Mouse (Mus musculus) right cerebral cortex, postnatal 10 days (tissue): Measurements from ENCODE around the gene Tlr8.
"Not testable (repeated sequence)": the region's sequence is repeated elsewhere in the genome, so short reads cannot be mapped to it uniquely, and the experiment has no call there.

ENCODE experiments used
- DNase-seq, 2 experiments: peaks; one replicate each; pipeline ENCODE4 v3.0.0; 2021; ENCODE audit warnings: low spot score in 2 of 2

The Tlr8 gene

GRCm38 (mm10) chrX:167264086-167264485, at the start of gene Tlr8:
Gene Tlr8, minus strand, starts transcription at chrX:167264329.
- no peak for DNase-seq

GRCm38 (mm10) chrX:167302061-167302460, 37.9 kb upstream of the Tlr8 start:
- DNase-seq = not testable (repeated sequence)

GRCm38 (mm10) chrX:167276953-167277352, 12.8 kb upstream of the Tlr8 start:
- peak; percentile 73 to 83 for DNase-seq

GRCm38 (mm10) chrX:167276551-167276950, 12.4 kb upstream of the Tlr8 start:
- no peak for DNase-seq

- DNase-seq = no peak
Measured at GRCm38 (mm10) chrX:167263530-167263929, 599 bp downstream of the Tlr8 start.

- DNase-seq = no peak
Measured at GRCm38 (mm10) chrX:167241736-167242135, 22.4 kb downstream of the Tlr8 start.

GRCm38 (mm10) chrX:167239293-167239921, 24.7 kb downstream of the Tlr8 start:
- DNase-seq = no peak

- DNase-seq = peak; percentile 69 to 83
Measured at GRCm38 (mm10) chrX:167233104-167233687, 30.9 kb downstream of the Tlr8 start.

GRCm38 (mm10) chrX:167231150-167231549, 33.0 kb downstream of the Tlr8 start:
- peak in 1 of 2 experiments; percentile 23 for DNase-seq

- DNase-seq = no peak
Measured at GRCm38 (mm10) chrX:167229819-167230218, 34.3 kb downstream of the Tlr8 start.

- DNase-seq = peak; percentile 42 to 55
Measured at GRCm38 (mm10) chrX:167229206-167229605, 34.9 kb downstream of the Tlr8 start.

GRCm38 (mm10) chrX:167227756-167228155, 36.4 kb downstream of the Tlr8 start:
- no peak for DNase-seq

- DNase-seq = no peak
Measured at GRCm38 (mm10) chrX:167227138-167227537, 37.0 kb downstream of the Tlr8 start.

- no peak for DNase-seq
Measured at GRCm38 (mm10) chrX:167226570-167226969, 37.6 kb downstream of the Tlr8 start.

GRCm38 (mm10) chrX:167212707-167213106, 51.4 kb downstream of the Tlr8 start:
- peak; percentile 45 to 57 for DNase-seq

- DNase-seq = no peak
Measured at GRCm38 (mm10) chrX:167211871-167212555, 52.1 kb downstream of the Tlr8 start.

- DNase-seq = no peak
Measured at GRCm38 (mm10) chrX:167210319-167210728, 53.8 kb downstream of the Tlr8 start.

- no peak for DNase-seq
Measured at GRCm38 (mm10) chrX:167209828-167210227, 54.3 kb downstream of the Tlr8 start.

- peak; percentile 91 for DNase-seq
Measured at GRCm38 (mm10) chrX:167208978-167209754, 55.0 kb downstream of the Tlr8 start, which contains the start of gene Tmsb4x. Gene Tmsb4x, minus strand, starts transcription at chrX:167209315.

GRCm38 (mm10) chrX:167208506-167208820, 55.7 kb downstream of the Tlr8 start:
- peak; percentile 64 to 65 for DNase-seq

- DNase-seq = peak in 1 of 2 experiments; percentile 54
Measured at GRCm38 (mm10) chrX:167207741-167208505, 56.2 kb downstream of the Tlr8 start.
